Mouse (Mus musculus): ENCODE results near the gene Phf24. TPM values are rescaled to one million over a fixed set of nuclear protein-coding genes. Genes with fewer than 3 reads are reported as not detected.

Gene Phf24
- polyA plus RNA-seq, 1 experiment: 0.10 TPM

DNA sequence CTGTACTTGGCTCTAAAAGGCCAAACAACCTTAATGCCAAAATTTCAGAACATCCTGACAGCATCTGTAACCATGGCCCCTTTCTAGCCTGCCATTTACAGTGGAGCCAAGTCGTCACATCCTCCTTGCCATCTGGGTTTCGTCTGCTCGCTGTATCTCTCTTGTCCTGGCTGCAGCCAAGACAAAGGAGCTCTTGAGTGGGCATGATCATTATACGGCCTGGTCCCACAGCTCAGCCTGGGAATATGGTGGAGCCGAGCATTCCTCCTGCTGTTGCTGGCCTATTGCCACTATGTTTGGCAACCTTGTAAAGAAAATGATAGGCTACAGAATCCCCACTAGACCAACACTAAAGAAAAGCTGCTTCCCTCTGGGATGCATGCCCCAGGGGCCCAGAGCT, 26.9 kb downstream of the Phf24 start:
- Histone ChIP-seq H3K9me3 (replicated peaks; ENCODE audit: control insufficient read depth, insufficient read depth, low read length, poor library complexity, severe bottlenecking) (no peaks in the 10 kb centered on the region), H3K4me1 (ENCODE audit: control insufficient read depth, insufficient read depth, low read length) (no peaks in the 10 kb centered on the region), H3K27me3 (ENCODE audit: control insufficient read depth, insufficient read depth, low read length, poor library complexity, severe bottlenecking) (no peaks in the 10 kb centered on the region), H3K36me3 (ENCODE audit: control insufficient read depth, insufficient read depth, low read length, poor library complexity, severe bottlenecking) (no peaks in the 10 kb centered on the region), H3K27ac (ENCODE audit: insufficient read depth, low read length) (no peak overlapping the region), H3K9ac (ENCODE audit: low read depth, poor library complexity, severe bottlenecking) (no peak overlapping the region), H3K4me3 (ENCODE audit: low read depth, low read length) (no peak overlapping the region)
- TF ChIP-seq EP300 (IDR thresholded peaks at IDR 0.05; ENCODE audit: insufficient read depth, low read depth, low read length) (no peak), POLR2A (IDR thresholded peaks at IDR 0.05; ENCODE audit: insufficient read depth, low read length) (no peak), CTCF (IDR thresholded peaks at IDR 0.05; ENCODE audit: low read depth, low read length) (no peak)

DNA sequence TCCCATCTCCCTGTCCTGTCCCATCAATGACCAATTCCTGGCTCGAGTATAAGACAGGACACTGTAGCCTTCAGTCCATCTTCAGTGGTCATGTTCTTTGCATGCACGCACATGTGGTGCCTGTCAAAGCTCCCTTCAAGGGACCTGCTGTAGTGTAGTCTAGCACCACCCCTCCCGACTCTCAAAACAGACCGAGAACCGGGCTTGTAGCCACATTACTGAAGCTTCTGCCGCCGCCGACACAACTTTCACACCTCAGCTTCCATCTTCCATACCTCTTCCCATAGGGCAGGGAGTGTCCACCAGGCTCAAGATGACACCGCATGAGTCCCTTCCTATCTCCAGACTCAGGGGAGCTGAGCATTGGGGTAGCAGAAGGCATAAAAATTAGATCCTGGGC, 27.7 kb downstream of the Phf24 start:
- no peak overlapping the region for H3K9ac ChIP-seq (ENCODE audit: low read depth, poor library complexity, severe bottlenecking)
- H3K27ac ChIP-seq (ENCODE audit: insufficient read depth, low read length): no peak overlapping the region
- no peaks in the 10 kb centered on the region for H3K27me3 ChIP-seq (ENCODE audit: control insufficient read depth, insufficient read depth, low read length, poor library complexity, severe bottlenecking)
- H3K4me3 ChIP-seq (ENCODE audit: low read depth, low read length): no peak overlapping the region
- H3K9me3 ChIP-seq (replicated peaks; ENCODE audit: control insufficient read depth, insufficient read depth, low read length, poor library complexity, severe bottlenecking): no peaks in the 10 kb centered on the region
- TF ChIP-seq POLR2A (IDR thresholded peaks at IDR 0.05; ENCODE audit: insufficient read depth, low read length) (no peak), CTCF (IDR thresholded peaks at IDR 0.05; ENCODE audit: low read depth, low read length) (no peak), EP300 (IDR thresholded peaks at IDR 0.05; ENCODE audit: insufficient read depth, low read depth, low read length) (no peak)
- H3K36me3 ChIP-seq (ENCODE audit: control insufficient read depth, insufficient read depth, low read length, poor library complexity, severe bottlenecking): no peaks in the 10 kb centered on the region
- H3K4me1 ChIP-seq (ENCODE audit: control insufficient read depth, insufficient read depth, low read length): no peaks in the 10 kb centered on the region

DNA sequence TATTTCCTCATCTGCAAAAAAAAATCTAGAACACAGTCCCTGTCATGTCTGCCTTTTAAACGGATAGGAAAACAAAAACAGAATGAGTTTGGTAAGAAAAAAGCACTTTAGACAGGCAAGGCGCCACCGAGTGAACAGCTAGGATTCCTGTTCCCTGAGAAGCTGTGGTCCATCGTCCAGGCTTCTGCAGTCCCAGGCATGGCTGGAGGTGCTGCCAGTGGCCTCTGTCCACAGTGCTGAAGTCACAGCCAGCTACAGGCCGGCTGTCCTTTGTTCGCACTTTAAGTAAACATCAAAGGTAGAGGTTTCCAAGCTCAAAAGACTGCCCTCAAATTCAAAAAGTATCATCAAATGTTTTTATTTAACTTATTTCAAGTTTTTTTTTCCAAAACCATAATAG, 28.6 kb downstream of the Phf24 start:
- Histone ChIP-seq H3K27me3 (ENCODE audit: control insufficient read depth, insufficient read depth, low read length, poor library complexity, severe bottlenecking) (no peaks in the 10 kb centered on the region), H3K36me3 (ENCODE audit: control insufficient read depth, insufficient read depth, low read length, poor library complexity, severe bottlenecking) (no peaks in the 10 kb centered on the region), H3K27ac (ENCODE audit: insufficient read depth, low read length) (no peak overlapping the region), H3K4me3 (ENCODE audit: low read depth, low read length) (no peak overlapping the region), H3K9ac (ENCODE audit: low read depth, poor library complexity, severe bottlenecking) (no peak overlapping the region), H3K4me1 (ENCODE audit: control insufficient read depth, insufficient read depth, low read length) (no peaks in the 10 kb centered on the region), H3K9me3 (replicated peaks; ENCODE audit: control insufficient read depth, insufficient read depth, low read length, poor library complexity, severe bottlenecking) (no peaks in the 10 kb centered on the region)
- TF ChIP-seq CTCF (IDR thresholded peaks at IDR 0.05; ENCODE audit: low read depth, low read length) (no peak), EP300 (IDR thresholded peaks at IDR 0.05; ENCODE audit: insufficient read depth, low read depth, low read length) (no peak), POLR2A (IDR thresholded peaks at IDR 0.05; ENCODE audit: insufficient read depth, low read length) (no peak)

DNA sequence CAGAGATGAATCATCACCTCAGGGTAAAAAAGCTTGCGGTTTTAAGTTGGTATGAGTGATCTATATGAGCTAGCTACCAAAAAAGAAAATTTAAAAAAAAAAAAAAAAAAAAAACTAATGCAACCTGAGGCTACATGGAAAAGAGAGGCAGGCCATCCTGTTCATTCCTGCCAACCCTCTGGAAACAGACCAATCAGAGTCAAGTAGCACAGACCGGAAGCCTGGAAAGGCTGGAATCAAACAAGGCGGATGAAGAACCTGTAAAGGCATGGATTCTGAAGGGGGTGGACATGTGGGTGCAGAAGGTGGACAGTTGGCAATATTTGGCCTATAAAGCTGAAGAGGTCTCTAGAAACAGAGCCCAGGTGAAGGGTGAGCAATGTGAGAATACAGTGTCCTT, 29.0 kb downstream of the Phf24 start:
- Histone ChIP-seq H3K4me3 (ENCODE audit: low read depth, low read length) (no peak overlapping the region), H3K4me1 (ENCODE audit: control insufficient read depth, insufficient read depth, low read length) (no peaks in the 10 kb centered on the region), H3K27ac (ENCODE audit: insufficient read depth, low read length) (no peak overlapping the region), H3K9ac (ENCODE audit: low read depth, poor library complexity, severe bottlenecking) (no peak overlapping the region), H3K36me3 (ENCODE audit: control insufficient read depth, insufficient read depth, low read length, poor library complexity, severe bottlenecking) (no peaks in the 10 kb centered on the region), H3K27me3 (ENCODE audit: control insufficient read depth, insufficient read depth, low read length, poor library complexity, severe bottlenecking) (no peaks in the 10 kb centered on the region), H3K9me3 (replicated peaks; ENCODE audit: control insufficient read depth, insufficient read depth, low read length, poor library complexity, severe bottlenecking) (no peaks in the 10 kb centered on the region)
- TF ChIP-seq EP300 (IDR thresholded peaks at IDR 0.05; ENCODE audit: insufficient read depth, low read depth, low read length) (no peak), CTCF (IDR thresholded peaks at IDR 0.05; ENCODE audit: low read depth, low read length) (no peak), POLR2A (IDR thresholded peaks at IDR 0.05; ENCODE audit: insufficient read depth, low read length) (no peak)

DNA sequence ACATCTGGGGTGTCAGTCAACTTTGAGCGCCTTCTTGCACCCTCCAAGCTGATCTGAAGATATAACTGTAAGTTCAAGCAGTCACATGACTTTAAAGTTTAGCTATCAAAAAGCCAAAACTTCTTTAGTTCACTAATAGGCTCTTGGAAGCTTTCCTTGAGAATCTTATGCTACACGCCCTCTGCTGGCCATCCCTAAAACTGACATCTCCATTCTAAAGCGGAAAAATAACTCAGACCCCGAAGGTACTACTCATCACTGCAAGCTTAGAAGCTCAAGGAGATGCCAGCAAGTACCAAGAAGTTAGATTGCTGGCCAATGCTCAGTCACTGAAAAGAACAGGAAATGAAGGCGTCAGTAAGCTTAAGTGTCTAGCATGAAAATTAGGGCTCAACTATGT, 29.5 kb downstream of the Phf24 start:
- TF ChIP-seq POLR2A (IDR thresholded peaks at IDR 0.05; ENCODE audit: insufficient read depth, low read length) (no peak), CTCF (IDR thresholded peaks at IDR 0.05; ENCODE audit: low read depth, low read length) (peak; percentile 10), EP300 (IDR thresholded peaks at IDR 0.05; ENCODE audit: insufficient read depth, low read depth, low read length) (no peak)
- Histone ChIP-seq H3K36me3 (ENCODE audit: control insufficient read depth, insufficient read depth, low read length, poor library complexity, severe bottlenecking) (no peaks in the 10 kb centered on the region), H3K27ac (ENCODE audit: insufficient read depth, low read length) (no peak overlapping the region), H3K9ac (ENCODE audit: low read depth, poor library complexity, severe bottlenecking) (no peak overlapping the region), H3K4me1 (ENCODE audit: control insufficient read depth, insufficient read depth, low read length) (no peaks in the 10 kb centered on the region), H3K9me3 (replicated peaks; ENCODE audit: control insufficient read depth, insufficient read depth, low read length, poor library complexity, severe bottlenecking) (no peaks in the 10 kb centered on the region), H3K27me3 (ENCODE audit: control insufficient read depth, insufficient read depth, low read length, poor library complexity, severe bottlenecking) (no peaks in the 10 kb centered on the region), H3K4me3 (ENCODE audit: low read depth, low read length) (no peak overlapping the region)

DNA sequence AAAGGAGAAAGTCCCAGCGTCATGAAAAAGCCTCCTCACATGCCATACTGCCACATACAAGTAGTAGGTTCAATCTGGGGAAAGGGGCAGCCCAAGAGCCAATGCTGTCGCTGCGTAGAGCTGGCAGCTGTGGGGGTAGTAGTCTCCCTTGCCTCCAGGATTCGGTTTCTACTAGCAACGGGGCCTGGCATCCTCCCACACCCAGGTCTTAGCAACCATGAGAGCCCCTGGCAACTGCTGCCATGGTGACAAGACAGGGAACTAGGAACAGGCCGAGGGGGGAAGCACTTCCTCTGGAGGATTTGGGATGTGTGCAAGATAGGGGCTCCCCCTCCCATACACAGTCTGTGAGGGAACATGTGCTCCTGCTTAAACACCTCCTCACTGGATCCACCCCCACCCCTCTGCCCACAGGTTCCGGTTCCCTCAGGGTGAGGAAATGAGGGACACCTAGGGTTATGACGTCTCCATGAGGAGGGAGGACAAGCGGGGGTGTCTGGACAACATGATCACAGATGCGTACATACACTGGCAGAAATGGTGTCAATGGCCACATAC, 30.4 kb downstream of the Phf24 start:
- no peaks in the 10 kb centered on the region for H3K9me3 ChIP-seq (replicated peaks; ENCODE audit: control insufficient read depth, insufficient read depth, low read length, poor library complexity, severe bottlenecking)
- H3K4me3 ChIP-seq (ENCODE audit: low read depth, low read length): no peak overlapping the region
- no peaks in the 10 kb centered on the region for H3K36me3 ChIP-seq (ENCODE audit: control insufficient read depth, insufficient read depth, low read length, poor library complexity, severe bottlenecking)
- no peaks in the 10 kb centered on the region for H3K27me3 ChIP-seq (ENCODE audit: control insufficient read depth, insufficient read depth, low read length, poor library complexity, severe bottlenecking)
- TF ChIP-seq EP300 (IDR thresholded peaks at IDR 0.05; ENCODE audit: insufficient read depth, low read depth, low read length): no peak
- no peak overlapping the region for H3K9ac ChIP-seq (ENCODE audit: low read depth, poor library complexity, severe bottlenecking)
- H3K4me1 ChIP-seq (ENCODE audit: control insufficient read depth, insufficient read depth, low read length): no peaks in the 10 kb centered on the region
- H3K27ac ChIP-seq (ENCODE audit: insufficient read depth, low read length): no peak overlapping the region

Data from ES-Bruce4 (cell line).